Mouse (Mus musculus): ENCODE measurements around the gene Pgap1. TPM values are rescaled to one million over a fixed set of nuclear protein-coding genes. Genes with fewer than 3 reads are reported as not detected.

Gene Pgap1
- polyA plus RNA-seq, 1 experiment from 2014 or later: 26.9 TPM

GRCm38 (mm10) chr1:54585278-54585846, 27.9 kb upstream of the Pgap1 start:
- no peak overlapping the region for H3K4me3 ChIP-seq (ENCODE audit: low read depth, low read length)
- no peaks in the 10 kb centered on the region for H3K9me3 ChIP-seq (ENCODE audit: control insufficient read depth, low read depth, low read length)
- no peaks in the 10 kb centered on the region for H3K36me3 ChIP-seq (ENCODE audit: control insufficient read depth, insufficient read depth, low read length)
- no peak overlapping the region for H3K4me2 ChIP-seq (replicated peaks; ENCODE audit: low read depth, low read length)
- no peaks in the 10 kb centered on the region for H3K27me3 ChIP-seq (ENCODE audit: control insufficient read depth, insufficient read depth, low read length)
- 46% methylated on average over 9 of the region's 9 CpGs for WGBS
- H3K4me1 ChIP-seq (ENCODE audit: control insufficient read depth, insufficient read depth, low read length): no peaks in the 10 kb centered on the region
- no peak for ATAC-seq (ENCODE audit: insufficient number of reproducible peaks, insufficient read depth, low FRiP score, low read depth)
- H3K27ac ChIP-seq (ENCODE audit: low read length): 0 out of 2 replicates have a peak overlapping the region, but pooled peaks have one; percentile 29
- H3K9ac ChIP-seq (replicated peaks; ENCODE audit: low read depth, low read length): no peak overlapping the region

GRCm38 (mm10) chr1:54584588-54585277, 27.2 kb upstream of the Pgap1 start:
- Histone ChIP-seq H3K9ac (replicated peaks; ENCODE audit: low read depth, low read length) (no peak overlapping the region), H3K27me3 (ENCODE audit: control insufficient read depth, insufficient read depth, low read length) (no peaks in the 10 kb centered on the region), H3K27ac (ENCODE audit: low read length) (0 out of 2 replicates have a peak overlapping the region, but pooled peaks have one; percentile 29), H3K36me3 (ENCODE audit: control insufficient read depth, insufficient read depth, low read length) (no peaks in the 10 kb centered on the region), H3K4me3 (ENCODE audit: low read depth, low read length) (no peak overlapping the region), H3K4me2 (replicated peaks; ENCODE audit: low read depth, low read length) (no peak overlapping the region), H3K4me1 (ENCODE audit: control insufficient read depth, insufficient read depth, low read length) (no peaks in the 10 kb centered on the region), H3K9me3 (ENCODE audit: control insufficient read depth, low read depth, low read length) (no peaks in the 10 kb centered on the region)
- ATAC-seq (ENCODE audit: insufficient number of reproducible peaks, insufficient read depth, low FRiP score, low read depth): no peak
- WGBS: 61% methylated on average over 2 of the region's 2 CpGs

GRCm38 (mm10) chr1:54578358-54579184, 21.1 kb upstream of the Pgap1 start:
- 65% methylated on average over 8 of the region's 8 CpGs for WGBS
- Histone ChIP-seq H3K27me3 (ENCODE audit: control insufficient read depth, insufficient read depth, low read length) (no peaks in the 10 kb centered on the region), H3K4me2 (replicated peaks; ENCODE audit: low read depth, low read length) (no peak overlapping the region), H3K9me3 (ENCODE audit: control insufficient read depth, low read depth, low read length) (no peaks in the 10 kb centered on the region), H3K4me3 (ENCODE audit: low read depth, low read length) (no peak overlapping the region), H3K4me1 (ENCODE audit: control insufficient read depth, insufficient read depth, low read length) (no peaks in the 10 kb centered on the region), H3K36me3 (ENCODE audit: control insufficient read depth, insufficient read depth, low read length) (no peaks in the 10 kb centered on the region), H3K27ac (ENCODE audit: low read length) (no peak overlapping the region), H3K9ac (replicated peaks; ENCODE audit: low read depth, low read length) (no peak overlapping the region)
- ATAC-seq (ENCODE audit: insufficient number of reproducible peaks, insufficient read depth, low FRiP score, low read depth): no peak

- no peaks in the 10 kb centered on the region for H3K9me3 ChIP-seq (ENCODE audit: control insufficient read depth, low read depth, low read length)
- H3K4me1 ChIP-seq (ENCODE audit: control insufficient read depth, insufficient read depth, low read length): no peaks in the 10 kb centered on the region
- H3K27ac ChIP-seq (ENCODE audit: low read length): no peak overlapping the region
- H3K9ac ChIP-seq (replicated peaks; ENCODE audit: low read depth, low read length): no peak overlapping the region
- WGBS: 62% methylated on average over 2 of the region's 2 CpGs
- no peak for ATAC-seq (ENCODE audit: insufficient number of reproducible peaks, insufficient read depth, low FRiP score, low read depth)
- H3K36me3 ChIP-seq (ENCODE audit: control insufficient read depth, insufficient read depth, low read length): no peaks in the 10 kb centered on the region
- H3K4me2 ChIP-seq (replicated peaks; ENCODE audit: low read depth, low read length): no peak overlapping the region
- H3K4me3 ChIP-seq (ENCODE audit: low read depth, low read length): no peak overlapping the region
- no peaks in the 10 kb centered on the region for H3K27me3 ChIP-seq (ENCODE audit: control insufficient read depth, insufficient read depth, low read length)
Measured at GRCm38 (mm10) chr1:54569102-54569501, 11.6 kb upstream of the Pgap1 start.

GRCm38 (mm10) chr1:54563923-54564322, 6.4 kb upstream of the Pgap1 start:
- Histone ChIP-seq H3K27ac (ENCODE audit: low read length) (no peak overlapping the region), H3K9me3 (ENCODE audit: control insufficient read depth, low read depth, low read length) (no peaks in the 10 kb centered on the region), H3K27me3 (ENCODE audit: control insufficient read depth, insufficient read depth, low read length) (no peaks in the 10 kb centered on the region), H3K36me3 (ENCODE audit: control insufficient read depth, insufficient read depth, low read length) (no peaks in the 10 kb centered on the region), H3K9ac (replicated peaks; ENCODE audit: low read depth, low read length) (no peak overlapping the region), H3K4me2 (replicated peaks; ENCODE audit: low read depth, low read length) (no peak overlapping the region), H3K4me1 (ENCODE audit: control insufficient read depth, insufficient read depth, low read length) (no peaks in the 10 kb centered on the region), H3K4me3 (ENCODE audit: low read depth, low read length) (no peak overlapping the region)
- 88% methylated on average over 6 of the region's 6 CpGs for WGBS
- ATAC-seq (ENCODE audit: insufficient number of reproducible peaks, insufficient read depth, low FRiP score, low read depth): no peak

GRCm38 (mm10) chr1:54556586-54557221, 780 bp downstream of the Pgap1 start:
- Histone ChIP-seq H3K27ac (ENCODE audit: low read length) (peak overlapping the region; percentile 67), H3K4me1 (ENCODE audit: control insufficient read depth, insufficient read depth, low read length) (no peaks in the 10 kb centered on the region; the same call in 1 of the 2 replicates), H3K27me3 (ENCODE audit: control insufficient read depth, insufficient read depth, low read length) (no peaks in the 10 kb centered on the region), H3K4me2 (replicated peaks; ENCODE audit: low read depth, low read length) (peak overlapping the region; percentile 86), H3K36me3 (ENCODE audit: control insufficient read depth, insufficient read depth, low read length) (no peaks in the 10 kb centered on the region), H3K9ac (replicated peaks; ENCODE audit: low read depth, low read length) (peak overlapping the region; percentile 48), H3K9me3 (ENCODE audit: control insufficient read depth, low read depth, low read length) (no peaks in the 10 kb centered on the region), H3K4me3 (ENCODE audit: low read depth, low read length) (peak overlapping the region; percentile 75)
- ATAC-seq (ENCODE audit: insufficient number of reproducible peaks, insufficient read depth, low FRiP score, low read depth): no peak
- WGBS: 5% methylated on average over 18 of the region's 18 CpGs

- H3K9ac ChIP-seq (replicated peaks; ENCODE audit: low read depth, low read length): no peak overlapping the region
- no peak overlapping the region for H3K4me2 ChIP-seq (replicated peaks; ENCODE audit: low read depth, low read length)
- 41% methylated on average over 4 of the region's 4 CpGs for WGBS
Measured at GRCm38 (mm10) chr1:54555364-54556140, 1.9 kb downstream of the Pgap1 start.

More at GRCm38 (mm10) chr1:54555364-54556140, 1.9 kb downstream of the Pgap1 start:
- H3K4me3 ChIP-seq (ENCODE audit: low read depth, low read length): no peak overlapping the region
- no peaks in the 10 kb centered on the region for H3K9me3 ChIP-seq (ENCODE audit: control insufficient read depth, low read depth, low read length)
- H3K4me1 ChIP-seq (ENCODE audit: control insufficient read depth, insufficient read depth, low read length): no peaks in the 10 kb centered on the region; the same call in 1 of the 2 replicates
- no peaks in the 10 kb centered on the region for H3K36me3 ChIP-seq (ENCODE audit: control insufficient read depth, insufficient read depth, low read length)
- no peaks in the 10 kb centered on the region for H3K27me3 ChIP-seq (ENCODE audit: control insufficient read depth, insufficient read depth, low read length)
- ATAC-seq (ENCODE audit: insufficient number of reproducible peaks, insufficient read depth, low FRiP score, low read depth): no peak
- H3K27ac ChIP-seq (ENCODE audit: low read length): no peak overlapping the region

Data from stomach, embryonic 14.5 days (tissue).